Mouse (Mus musculus) olfactory bulb, adult 2 months (tissue): Measurements from ENCODE around the gene Eng. TPM values are rescaled to one million over a fixed set of nuclear protein-coding genes. Genes with fewer than 3 reads are reported as not detected.

ENCODE experiments used
- H3K27ac ChIP-seq: fragments of 200-500 bp; 2 replicates; pipeline ENCODE4 v1.5.1; 2012; ENCODE audit warnings: low read depth, low read length; ENCODE audit not compliant: insufficient read depth
- H3K4me1 ChIP-seq: fragments of 200-500 bp; 2 replicates; pipeline ENCODE4 v1.6.1; 2012; ENCODE audit warnings: low read length; ENCODE audit not compliant: control insufficient read depth, insufficient read depth
- H3K4me3 ChIP-seq: fragments of 200-500 bp; 2 replicates; pipeline ENCODE4 v1.5.1; 2012; ENCODE audit warnings: mild to moderate bottlenecking, low read depth, low read length, moderate library complexity; ENCODE audit not compliant: insufficient read depth
- CTCF ChIP-seq: fragments of 200-500 bp; IDR thresholded peaks from 2 replicates; pipeline ENCODE4 v1.5.1; 2012; ENCODE audit warnings: low read depth, mild to moderate bottlenecking, low read length, moderate library complexity; ENCODE audit not compliant: insufficient read depth
- POLR2A ChIP-seq: fragments of 200-500 bp; IDR thresholded peaks from 2 replicates; pipeline ENCODE4 v1.6.1; 2012; ENCODE audit warnings: mild to moderate bottlenecking, low read depth, low read length, moderate library complexity; ENCODE audit not compliant: insufficient read depth
- WGBS: fragments of 180-500 bp; shearing (Covaris S2); methylation state at CpG from one replicate; pipeline ENCODE4 v1.1.7; 2018; 5-methylcytosine and 5-hydroxymethylcytosine counted together
- polyA plus RNA-seq: library from polyadenylated mRNA; stranded (reverse); fragments of >200 nt; gene quantifications from 2 replicates; pipeline ENCODE4 v1.2.4, GENCODE M21; 2012; ENCODE audit warnings: low replicate concordance; ENCODE audit not compliant: missing spikeins, insufficient read depth, insufficient read length

The Eng gene
- polyA plus RNA-seq, 1 experiment = not detected

- TF ChIP-seq POLR2A = no peak
- no peak for TF ChIP-seq CTCF
- 91% methylated on average over 19 of the region's 19 CpGs for WGBS
These were observed 34.7 kb downstream of the Eng start for GRCm38 (mm10) chr2:32680961-32681650.

GRCm38 (mm10) chr2:32681754-32682153 is 35.4 kb downstream of the Eng start:
- 73% methylated on average over 6 of the region's 6 CpGs for WGBS
- TF ChIP-seq CTCF (no peak), POLR2A (no peak)
- Histone ChIP-seq H3K4me3 (no peak overlapping the region), H3K4me1 (peaks cover 38% of the 10 kb centered on the region), H3K27ac (no peak overlapping the region)

More at GRCm38 (mm10) chr2:32680961-32681650, 34.7 kb downstream of the Eng start:
- H3K4me1 ChIP-seq = peaks cover 38% of the 10 kb centered on the region
- H3K27ac ChIP-seq = no peak overlapping the region
- no peak overlapping the region for H3K4me3 ChIP-seq

DNA sequence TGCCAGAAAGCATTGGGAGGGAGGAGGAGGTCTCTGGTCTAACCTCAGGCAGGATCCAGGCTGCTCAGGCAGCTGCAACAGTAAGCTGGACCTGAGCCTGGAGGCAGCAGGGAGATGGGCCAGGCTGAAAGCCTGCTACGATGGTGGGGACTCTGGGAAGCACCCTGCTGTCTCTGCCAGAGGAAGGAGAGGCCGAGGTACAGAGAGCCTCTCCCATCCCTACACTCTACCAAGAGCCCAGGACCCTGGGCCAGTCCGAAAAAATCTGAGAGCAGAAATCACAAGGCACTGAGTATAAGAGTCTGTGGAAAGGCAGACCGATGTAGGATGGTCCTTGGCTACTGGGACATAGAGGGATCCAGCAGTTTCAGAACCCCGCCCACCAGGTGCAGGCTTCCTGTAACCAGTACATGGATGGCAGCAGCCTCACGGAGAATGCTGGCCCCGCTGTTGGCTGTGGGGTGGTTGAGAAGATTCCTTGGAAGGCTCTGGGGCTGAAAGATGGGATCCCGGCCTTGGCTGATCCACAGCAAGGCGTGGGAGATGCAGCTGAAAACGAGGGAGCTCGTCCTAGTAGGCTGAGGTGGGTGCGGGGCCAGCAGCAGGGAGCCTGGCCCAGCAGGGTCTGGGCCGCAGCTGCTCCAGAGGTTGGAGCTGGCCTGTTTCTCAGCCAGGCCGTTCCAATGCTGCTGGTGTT is 36.5 kb downstream of the Eng start:
- 62% methylated on average over 14 of the region's 14 CpGs for whole genome bisulfite sequencing
- H3K27ac ChIP-seq = peak overlapping the region; percentile 23; the same call in 1 of the 2 replicates
- peaks cover 38% of the 10 kb centered on the region for H3K4me1 ChIP-seq
- TF ChIP-seq CTCF = no peak
- TF ChIP-seq POLR2A = no peak
- H3K4me3 ChIP-seq = no peak overlapping the region

DNA sequence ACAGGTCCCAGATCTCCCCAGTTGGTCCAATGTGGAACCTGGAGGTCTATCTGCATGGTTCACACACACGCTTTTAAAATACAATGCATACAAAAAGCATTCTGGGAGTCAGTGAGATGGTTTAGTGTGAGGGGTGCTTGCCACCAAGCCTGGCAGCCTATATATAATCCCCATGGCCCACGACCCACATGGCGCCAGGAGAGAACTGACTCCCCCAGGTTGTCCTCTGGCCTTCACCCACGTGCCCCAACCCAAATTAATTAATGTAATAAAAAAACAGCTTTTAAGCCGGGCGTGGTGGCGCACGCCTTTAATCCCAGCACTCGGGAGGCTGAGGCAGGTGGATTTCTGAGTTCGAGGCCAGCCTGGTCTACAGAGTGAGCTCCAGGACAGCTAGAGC is 37.3 kb downstream of the Eng start:
- Histone ChIP-seq H3K27ac (no peak overlapping the region), H3K4me1 (peaks cover 35% of the 10 kb centered on the region), H3K4me3 (no peak overlapping the region)
- 90% methylated on average over 10 of the region's 10 CpGs for WGBS
- TF ChIP-seq POLR2A (no peak), CTCF (no peak)

- TF ChIP-seq POLR2A (no peak), CTCF (no peak)
- Histone ChIP-seq H3K4me3 (no peak overlapping the region), H3K4me1 (peaks cover 27% of the 10 kb centered on the region), H3K27ac (no peak overlapping the region)
- WGBS = 92% methylated on average over 15 of the region's 15 CpGs
These were observed 38.5 kb downstream of the Eng start for GRCm38 (mm10) chr2:32684681-32685428.

GRCm38 (mm10) chr2:32685807-32686206 is 39.4 kb downstream of the Eng start:
- Histone ChIP-seq H3K27ac (no peak overlapping the region), H3K4me1 (peaks cover 18% of the 10 kb centered on the region), H3K4me3 (no peak overlapping the region)
- WGBS = 100% methylated on average over 3 of the region's 3 CpGs
- TF ChIP-seq CTCF = no peak
- TF ChIP-seq POLR2A = no peak

DNA sequence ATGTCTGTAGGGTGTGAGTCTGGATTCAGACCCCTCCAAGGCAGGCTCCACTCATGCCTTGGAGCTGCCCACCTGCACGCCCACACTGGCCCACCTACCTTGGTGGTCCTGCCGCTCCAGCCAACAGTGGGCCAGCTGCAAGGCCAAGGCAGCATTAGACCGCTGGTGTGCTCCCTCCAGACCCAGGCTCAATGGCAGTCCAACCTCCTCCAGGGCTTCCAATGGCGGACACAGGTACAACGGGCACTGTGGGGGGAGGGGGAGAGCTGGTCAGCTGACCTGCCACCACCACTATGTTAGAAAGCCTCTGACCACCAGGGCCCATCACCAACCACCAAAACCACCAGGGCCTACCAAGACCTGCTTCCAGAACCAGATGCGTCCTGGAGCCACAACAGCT is 40.2 kb downstream of the Eng start:
- Histone ChIP-seq H3K4me1 (peaks cover 12% of the 10 kb centered on the region), H3K4me3 (no peak overlapping the region), H3K27ac (no peak overlapping the region)
- TF ChIP-seq CTCF (no peak), POLR2A (no peak)
- 91% methylated on average over 6 of the region's 6 CpGs for WGBS

DNA sequence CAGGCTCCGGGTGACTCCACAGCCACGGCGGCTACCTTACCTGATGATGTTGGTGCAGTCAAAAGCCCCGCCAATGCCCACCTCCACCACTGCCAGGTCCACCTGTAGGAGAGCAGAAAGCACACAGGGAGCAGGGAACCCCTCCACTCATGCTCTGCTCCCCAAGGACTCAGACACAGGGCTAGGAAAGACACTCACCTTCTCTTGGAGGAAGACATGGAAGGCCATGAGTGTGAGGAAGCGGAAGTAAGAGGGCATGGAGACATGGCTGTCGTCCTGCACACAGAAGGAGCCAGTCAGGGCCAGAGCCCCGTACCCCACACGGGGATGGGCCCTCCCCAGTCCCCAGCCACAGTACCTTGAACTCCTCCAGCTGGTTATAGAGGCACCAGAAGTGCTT is 41.2 kb downstream of the Eng start:
- TF ChIP-seq CTCF (no peak), POLR2A (no peak)
- Histone ChIP-seq H3K4me3 (no peak overlapping the region), H3K4me1 (peaks cover 11% of the 10 kb centered on the region), H3K27ac (no peak overlapping the region)
- WGBS = 95% methylated on average over 8 of the region's 8 CpGs

DNA sequence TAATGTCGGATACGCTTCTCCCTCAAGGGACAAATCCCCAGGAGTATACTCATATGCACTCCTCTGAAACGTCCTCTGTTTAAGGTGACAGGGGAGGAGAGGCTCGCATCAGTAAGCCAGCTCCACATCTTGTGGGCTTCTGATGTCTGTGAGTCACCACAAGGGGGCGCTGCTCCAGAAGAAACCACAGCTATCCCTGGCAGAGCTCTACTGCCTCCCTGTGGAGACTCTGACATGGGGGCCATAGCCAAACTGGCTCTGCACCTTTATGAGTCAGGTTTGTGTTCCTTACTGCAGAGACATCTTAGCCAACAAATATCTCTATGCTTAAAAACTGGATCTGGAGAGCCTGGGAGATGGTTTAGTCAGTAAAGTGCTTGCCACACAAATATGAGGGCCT is 43.0 kb downstream of the Eng start:
- H3K4me3 ChIP-seq = no peak overlapping the region
- no peak overlapping the region for H3K27ac ChIP-seq
- peaks cover 12% of the 10 kb centered on the region for H3K4me1 ChIP-seq
- no peak for TF ChIP-seq POLR2A
- peak; percentile 97 for TF ChIP-seq CTCF
- 18% methylated on average over 5 of the region's 5 CpGs for WGBS
